Mouse (Mus musculus) adrenal gland, postnatal 14 days (tissue): ENCODE data around the gene Fam57a. TPM values are rescaled to one million over a fixed set of nuclear protein-coding genes. Genes with fewer than 3 reads are reported as not detected.

Experiments used
- DNase-seq: peaks from one replicate; pipeline ENCODE4 v3.0.0; 2021; ENCODE audit warnings: mixed read lengths
- total RNA-seq: library from RNA; stranded (reverse); gene quantifications from 2 replicates; pipeline ENCODE4 v1.2.3, GENCODE M21; 2021

Gene Fam57a
- total RNA-seq, 1 experiment from 2014 or later = 8.0 TPM

- DNase-seq = no peak
Measured at GRCm38 (mm10) chr11:76243811-76244546, 64.5 kb downstream of the Fam57a start.

GRCm38 (mm10) chr11:76246439-76246838 is 67.0 kb downstream of the Fam57a start:
- DNase-seq = no peak

- no peak for DNase-seq
Measured at GRCm38 (mm10) chr11:76247239-76247638, 67.8 kb downstream of the Fam57a start.

- peak; percentile 61 for DNase-seq
Measured at GRCm38 (mm10) chr11:76252036-76252435, 72.6 kb downstream of the Fam57a start.

GRCm38 (mm10) chr11:76253145-76253917 is 73.9 kb downstream of the Fam57a start:
- peak; percentile 93 for DNase-seq

GRCm38 (mm10) chr11:76253918-76254264 is 74.4 kb downstream of the Fam57a start:
- no peak for DNase-seq

GRCm38 (mm10) chr11:76255431-76256001 is 76.0 kb downstream of the Fam57a start:
- DNase-seq = peak; percentile 55

- no peak for DNase-seq
Measured at GRCm38 (mm10) chr11:76256129-76256528, 76.7 kb downstream of the Fam57a start.

GRCm38 (mm10) chr11:76257386-76257785 is 77.9 kb downstream of the Fam57a start:
- DNase-seq = no peak

GRCm38 (mm10) chr11:76258511-76258910 is 79.0 kb downstream of the Fam57a start:
- DNase-seq = no peak

GRCm38 (mm10) chr11:76260208-76261050 is 81.0 kb downstream of the Fam57a start:
- no peak for DNase-seq

GRCm38 (mm10) chr11:76261224-76261623 is 81.8 kb downstream of the Fam57a start:
- DNase-seq = no peak

GRCm38 (mm10) chr11:76262611-76263351 is 83.3 kb downstream of the Fam57a start:
- peak; percentile 25 for DNase-seq

Other genes starting within 250 kb of the Fam57a start
- 10.7 and 13.1 TPM in 2 replicates for gene Rph3al, start 241.2 kb upstream of the Fam57a start, total RNA-seq
- not detected in 2 replicates for gene 1700016K19Rik, start 179.8 kb upstream of the Fam57a start, total RNA-seq
- gene Rflnb, start 151.9 kb upstream of the Fam57a start, total RNA-seq = 53.4 and 64.1 TPM in 2 replicates
- 39.5 and 41.1 TPM in 2 replicates for gene Vps53, start within 50 bp of the Fam57a start, total RNA-seq
- gene Dbil5, start 37.9 kb downstream of the Fam57a start, total RNA-seq = 1.3 TPM in 1 of 2 replicates, not detected in the other
- 6.0 and 7.1 TPM in 2 replicates for gene Gemin4, start 38.0 kb downstream of the Fam57a start, total RNA-seq
- 23.8 and 25.0 TPM in 2 replicates for gene Mrm3, start 64.0 kb downstream of the Fam57a start, total RNA-seq
- 75.2 and 79.0 TPM in 2 replicates for gene Glod4, start 64.1 kb downstream of the Fam57a start, total RNA-seq
- gene Nxn, start 219.5 kb downstream of the Fam57a start, total RNA-seq = 20.0 and 26.2 TPM in 2 replicates
- gene Timm22, start 227.3 kb downstream of the Fam57a start, total RNA-seq = 35.6 and 37.6 TPM in 2 replicates